Mouse (Mus musculus) cerebellum, adult (tissue): ENCODE data around the gene Nrm.

Experiments used
- ATAC-seq: cut with Nextera tagmentation; 2 replicates; pipeline ENCODE4 v1.9.2; 2017; ENCODE audit warnings: mild to moderate bottlenecking, moderate library complexity, mixed read lengths; ENCODE audit not compliant: insufficient number of reproducible peaks, low FRiP score, low TSS enrichment

The Nrm gene

GRCm38 (mm10) chr17:35865481-35866280 is 4.6 kb downstream of the Nrm start, which contains the start of gene Ppp1r18:
TSS of gene Ppp1r18 (plus strand) at chr17:35865593.
- ATAC-seq: no peak

- no peak for ATAC-seq
Observed at GRCm38 (mm10) chr17:35866281-35866831, 5.2 kb downstream of the Nrm start.

- no peak for ATAC-seq
Observed at GRCm38 (mm10) chr17:35866911-35867890, 6.1 kb downstream of the Nrm start.

GRCm38 (mm10) chr17:35868165-35868820 is 7.2 kb downstream of the Nrm start:
- ATAC-seq: no peak

- no peak for ATAC-seq
Observed at GRCm38 (mm10) chr17:35868961-35869345, 7.8 kb downstream of the Nrm start.

GRCm38 (mm10) chr17:35869346-35870067 is 8.4 kb downstream of the Nrm start:
- ATAC-seq: no peak

GRCm38 (mm10) chr17:35870151-35870883 is 9.2 kb downstream of the Nrm start:
- ATAC-seq: no peak

GRCm38 (mm10) chr17:35870884-35871696 is 10.0 kb downstream of the Nrm start:
- ATAC-seq: no peak

GRCm38 (mm10) chr17:35873774-35874519 is 12.8 kb downstream of the Nrm start:
- peak; percentile 81; the same call in 1 of the 2 replicates for ATAC-seq

GRCm38 (mm10) chr17:35874721-35875120 is 13.6 kb downstream of the Nrm start:
- no peak for ATAC-seq

GRCm38 (mm10) chr17:35879245-35880057 is 18.3 kb downstream of the Nrm start, which contains the start of gene Dhx16:
TSS of gene Dhx16 (plus strand) at chr17:35879819.
- ATAC-seq: peak; percentile 88

GRCm38 (mm10) chr17:35882924-35883323 is 21.8 kb downstream of the Nrm start:
- ATAC-seq: no peak

- ATAC-seq: no peak
Observed at GRCm38 (mm10) chr17:35883777-35884176, 22.7 kb downstream of the Nrm start.

GRCm38 (mm10) chr17:35887725-35888124 is 26.6 kb downstream of the Nrm start:
- ATAC-seq: no peak

GRCm38 (mm10) chr17:35896781-35897643 is 35.9 kb downstream of the Nrm start, which contains the start of gene 2310061I04Rik:
TSS of gene 2310061I04Rik (minus strand) at chr17:35897431.
- ATAC-seq: peak; percentile 87
